19 mouse cellular contexts compared by ENCODE assay signal in the genomic region with DNA sequence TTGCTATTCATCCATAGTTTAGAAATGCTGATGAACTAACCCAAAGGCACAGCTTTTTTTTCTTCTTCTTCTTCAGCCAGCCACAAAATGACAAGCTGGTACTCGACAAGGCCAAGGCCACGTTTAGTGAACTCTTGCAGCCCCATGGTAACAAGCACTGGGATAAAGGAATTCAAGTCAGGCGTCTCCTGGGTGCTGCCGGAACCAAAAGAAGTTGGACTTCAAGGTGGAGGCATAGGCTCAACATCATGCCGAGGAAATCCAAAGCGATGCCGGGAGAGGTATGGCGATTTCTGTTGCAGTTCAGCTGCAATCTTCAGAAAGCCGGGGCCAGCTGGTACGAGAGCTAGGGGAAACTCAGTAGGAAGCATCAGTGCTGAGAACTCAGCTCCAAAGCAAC. TPM values are rescaled to one million over a fixed set of nuclear protein-coding genes. Genes with fewer than 3 reads are reported as not detected.
DNase-seq lines count a peak whose midpoint lies in the region; ATAC-seq and TF ChIP-seq lines count a peak whose summit lies in the region.
"Had no signal": no experiment of that assay in that cellular context is flagged by ENCODE, and none has a peak within 500 bp of the region (broad histone marks: within the 10 kb centered on the region; RNA-seq: fewer than 3 reads in every experiment).

No protein-coding gene starts in this region.

- no peak for ATAC-seq in megakaryocyte, adult 5-6 weeks (ENCODE audit: poor library complexity, severe bottlenecking)
- ATAC-seq: forebrain, embryonic 13.5 days; forebrain, embryonic 15.5 days; forebrain, postnatal 0 days had no signal

- peak overlapping the region; percentile 44; the same call in 1 of the 2 replicates for H3K27ac ChIP-seq in left cerebral cortex, adult 2 months
- H3K27ac ChIP-seq: embryonic facial prominence, embryonic 12.5 days; forebrain, embryonic 13.5 days; forebrain, embryonic 15.5 days had no signal

- intact Hi-C loops in left cerebral cortex, adult 2 months (cut with DNase I): no loop called here

- DNase-seq in adrenal gland, adult 2 months: peak; percentile 65
- DNase-seq in adrenal gland, postnatal 4 days (ENCODE audit: low spot score in 2 of 2): no peak
- DNase-seq in left cerebral cortex, adult 2 months (ENCODE audit: extremely low spot score in 1 of 2, low spot score in 2 of 2): no peak
- DNase-seq in left cerebral cortex, adult 11 months (ENCODE audit: low spot score): no peak
- DNase-seq in adrenal gland, postnatal 10 days: peak; percentile 38
- peak; percentile 57 to 63 for DNase-seq in adrenal gland, postnatal 36 days
- no peak for DNase-seq in frontal cortex, adult 2 months (ENCODE audit: extremely low spot score in 1 of 2, low spot score in 1 of 2)
- DNase-seq: cerebellum, adult 11 months; cerebellum, adult 18-20 months; cerebellum, adult 8-10 months; cerebellum, adult 9-11 months; cerebellum, postnatal 14 days; cerebellum, postnatal 36 days; embryo, embryonic 11 days; forebrain, postnatal 0 days had no signal

- no peak for TF ChIP-seq CTCF in left cerebral cortex, adult 2 months (IDR thresholded peaks at IDR 0.05)

- no peak overlapping the region for H3K4me3 ChIP-seq in left cerebral cortex, adult 2 months
- H3K4me3 ChIP-seq: embryonic facial prominence, embryonic 12.5 days; forebrain, embryonic 13.5 days; forebrain, embryonic 15.5 days had no signal

RNA-seq across cellular contexts. Expression of a gene that starts 3.4 kb away (rescaled TPM):
- 10 to 100 TPM; 12.3 to 15.6 TPM for total RNA-seq in adrenal gland, adult 2 months (2021)
- 37.1 and 62.5 TPM in 2 replicates for polyA plus RNA-seq in adrenal gland, adult 2 months (2012; rRNA removed)
- total RNA-seq in adrenal gland, postnatal 4 days (2021): 10 to 100 TPM; 11.6 to 11.9 TPM
- 10 to 100 TPM; 75.4 to 97.5 TPM for total RNA-seq in left cerebral cortex, adult 2 months (2021)
- total RNA-seq in adrenal gland, postnatal 10 days (2021): 10 to 100 TPM in 1 of 2 experiments, 1 to 10 TPM in 1; 9.5 to 16.7 TPM
- 10 to 100 TPM; 16.8 to 21.4 TPM for total RNA-seq in adrenal gland, postnatal 36 days (2021)
- 46.3 and 53.3 TPM in 2 replicates for polyA plus RNA-seq in frontal cortex, adult 2 months (2012; rRNA removed)
- 5.4 and 5.5 TPM in 2 replicates for total RNA-seq in megakaryocyte, adult 5-6 weeks (2015)
- 2.2 and 4.7 TPM in 2 replicates for total RNA-seq in megakaryocyte, adult 5-6 weeks (2017)

RNA-seq across cellular contexts. Expression of a gene that starts 14.6 kb away (rescaled TPM):
- total RNA-seq in adrenal gland, adult 2 months (2021): 10 to 100 TPM; 19.8 to 21.5 TPM
- polyA plus RNA-seq in adrenal gland, adult 2 months (2012; rRNA removed): 45.0 and 45.6 TPM in 2 replicates
- total RNA-seq in adrenal gland, postnatal 4 days (2021): 10 to 100 TPM; 28.3 to 30.1 TPM
- total RNA-seq in left cerebral cortex, adult 2 months (2021): 10 to 100 TPM; 26.4 to 29.2 TPM
- 10 to 100 TPM; 17.0 to 21.3 TPM for total RNA-seq in adrenal gland, postnatal 10 days (2021)
- total RNA-seq in adrenal gland, postnatal 36 days (2021): 10 to 100 TPM; 19.4 to 27.9 TPM
- polyA plus RNA-seq in frontal cortex, adult 2 months (2012; rRNA removed): 27.4 and 32.1 TPM in 2 replicates
- 13.5 and 16.4 TPM in 2 replicates for total RNA-seq in megakaryocyte, adult 5-6 weeks (2015)
- total RNA-seq in megakaryocyte, adult 5-6 weeks (2017): 15.7 and 30.6 TPM in 2 replicates

RNA-seq across cellular contexts. Expression of a gene that starts 14.8 kb away (rescaled TPM):
- 10 to 100 TPM; 29.4 to 34.0 TPM for total RNA-seq in adrenal gland, adult 2 months (2021)
- 161 and 188 TPM in 2 replicates for polyA plus RNA-seq in adrenal gland, adult 2 months (2012; rRNA removed)
- 10 to 100 TPM; 33.8 to 46.6 TPM for total RNA-seq in adrenal gland, postnatal 4 days (2021)
- total RNA-seq in left cerebral cortex, adult 2 months (2021): 10 to 100 TPM; 53.3 to 63.0 TPM
- total RNA-seq in adrenal gland, postnatal 10 days (2021): 10 to 100 TPM; 23.1 to 26.7 TPM
- 10 to 100 TPM; 21.1 to 28.1 TPM for total RNA-seq in adrenal gland, postnatal 36 days (2021)
- 97.9 and 108 TPM in 2 replicates for polyA plus RNA-seq in frontal cortex, adult 2 months (2012; rRNA removed)
- 19.3 and 19.7 TPM in 2 replicates for total RNA-seq in megakaryocyte, adult 5-6 weeks (2015)
- total RNA-seq in megakaryocyte, adult 5-6 weeks (2017): 23.8 and 27.7 TPM in 2 replicates

RNA-seq across cellular contexts. Expression of a gene that starts 14.8 kb away (rescaled TPM):
- 10 to 100 TPM; 51.0 to 53.6 TPM for total RNA-seq in adrenal gland, adult 2 months (2021)
- 63.8 and 67.8 TPM in 2 replicates for polyA plus RNA-seq in adrenal gland, adult 2 months (2012; rRNA removed)
- total RNA-seq in adrenal gland, postnatal 4 days (2021): 10 to 100 TPM; 79.6 to 82.6 TPM
- 100 to 1,000 TPM; 101 to 111 TPM for total RNA-seq in left cerebral cortex, adult 2 months (2021)
- 10 to 100 TPM; 43.6 to 56.7 TPM for total RNA-seq in adrenal gland, postnatal 10 days (2021)
- total RNA-seq in adrenal gland, postnatal 36 days (2021): 10 to 100 TPM; 49.0 to 58.6 TPM
- polyA plus RNA-seq in frontal cortex, adult 2 months (2012; rRNA removed): 137 and 152 TPM in 2 replicates
- total RNA-seq in megakaryocyte, adult 5-6 weeks (2015): 11.1 and 13.8 TPM in 2 replicates
- total RNA-seq in megakaryocyte, adult 5-6 weeks (2017): 16.3 and 20.2 TPM in 2 replicates

RNA-seq across cellular contexts. Expression of a gene that starts 26.8 kb away (rescaled TPM):
- total RNA-seq in adrenal gland, adult 2 months (2021): 1 to 10 TPM; 1.0 to 6.9 TPM
- 0.70 and 0.71 TPM in 2 replicates for polyA plus RNA-seq in adrenal gland, adult 2 months (2012; rRNA removed)
- total RNA-seq in adrenal gland, postnatal 4 days (2021): 1 to 10 TPM; 4.0 to 4.5 TPM
- total RNA-seq in left cerebral cortex, adult 2 months (2021): 1 to 10 TPM; 6.3 to 8.1 TPM
- 1 to 10 TPM; 1.9 to 3.4 TPM for total RNA-seq in adrenal gland, postnatal 10 days (2021)
- 1 to 10 TPM; 2.9 to 3.7 TPM for total RNA-seq in adrenal gland, postnatal 36 days (2021)
- 9.3 and 9.7 TPM in 2 replicates for polyA plus RNA-seq in frontal cortex, adult 2 months (2012; rRNA removed)
- 0.09 and 0.11 TPM in 2 replicates for total RNA-seq in megakaryocyte, adult 5-6 weeks (2015)
- not detected in 2 replicates for total RNA-seq in megakaryocyte, adult 5-6 weeks (2017)

Comparison
In these comparisons a context has a peak if more than half of its experiments do, and no peak if none do; other contexts are left out.
1. DNase-seq: peak in adrenal gland, adult 2 months (single experiment), adrenal gland, postnatal 10 days (single experiment) and adrenal gland, postnatal 36 days (2 of 2); none in adrenal gland, postnatal 4 days (0 of 2), left cerebral cortex, adult 2 months (0 of 2), left cerebral cortex, adult 11 months (single experiment) and frontal cortex, adult 2 months (0 of 2).